Mouse (Mus musculus): ENCODE data around the gene Arhgap24.

Gene Arhgap24

DNA sequence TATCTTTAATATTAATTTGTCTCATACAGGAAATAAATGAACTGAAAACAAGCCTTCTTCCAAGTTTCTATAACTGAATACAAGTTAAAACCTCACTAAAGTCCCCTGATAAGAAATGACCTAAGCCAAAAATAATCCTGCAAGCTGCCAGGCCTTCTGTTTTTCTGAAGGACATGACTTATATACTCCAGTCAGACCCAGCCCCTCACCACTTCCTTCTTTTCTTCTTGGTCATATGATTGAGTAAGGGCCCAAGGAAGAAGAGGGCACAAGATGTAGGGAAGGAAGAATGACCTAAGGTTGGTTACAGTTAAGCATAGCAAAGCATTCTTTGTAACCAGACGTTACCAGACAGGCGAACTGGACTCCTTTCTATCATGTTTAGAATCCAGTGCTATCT lies 21.1 kb downstream of the Arhgap24 start:
- DNase-seq = no peak

DNA sequence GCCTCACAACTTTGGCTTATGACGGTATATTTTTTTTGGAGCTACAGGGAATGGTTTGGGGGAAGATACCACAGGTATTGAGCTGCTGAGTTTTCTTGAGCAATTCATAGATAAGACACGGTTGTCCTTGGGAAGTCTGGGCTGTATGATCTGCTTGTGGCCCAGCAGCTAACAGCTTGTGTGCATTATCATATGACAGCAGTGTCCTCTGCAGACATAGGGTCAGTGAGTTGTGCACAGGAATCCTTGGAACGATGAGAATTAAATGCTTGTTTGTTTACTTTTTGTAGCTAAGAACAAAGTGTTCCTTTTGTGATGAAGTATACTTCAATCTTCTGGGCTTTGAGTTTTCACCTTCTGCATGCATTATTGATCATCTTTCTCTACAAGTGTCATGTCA lies 21.9 kb downstream of the Arhgap24 start:
- no peak for DNase-seq

DNA sequence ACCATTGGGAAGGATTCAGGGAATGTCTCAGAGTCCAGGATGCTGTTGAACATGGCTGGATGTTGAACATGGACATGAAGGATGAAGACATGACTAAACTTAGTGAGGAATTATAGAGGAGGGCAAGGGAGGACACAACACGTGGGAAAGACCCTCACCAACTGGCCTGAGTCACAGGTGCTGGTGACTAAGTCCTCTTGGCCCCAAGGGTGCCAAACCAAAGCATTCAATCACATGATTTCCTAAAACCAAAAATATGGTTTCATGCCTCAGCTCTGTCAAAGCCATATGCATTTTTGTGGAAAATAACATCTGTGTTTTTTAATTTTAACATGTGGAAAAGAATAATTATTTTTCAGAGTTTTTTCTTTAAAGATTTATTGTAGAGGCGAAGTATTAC lies 22.7 kb downstream of the Arhgap24 start:
- no peak for DNase-seq

DNA sequence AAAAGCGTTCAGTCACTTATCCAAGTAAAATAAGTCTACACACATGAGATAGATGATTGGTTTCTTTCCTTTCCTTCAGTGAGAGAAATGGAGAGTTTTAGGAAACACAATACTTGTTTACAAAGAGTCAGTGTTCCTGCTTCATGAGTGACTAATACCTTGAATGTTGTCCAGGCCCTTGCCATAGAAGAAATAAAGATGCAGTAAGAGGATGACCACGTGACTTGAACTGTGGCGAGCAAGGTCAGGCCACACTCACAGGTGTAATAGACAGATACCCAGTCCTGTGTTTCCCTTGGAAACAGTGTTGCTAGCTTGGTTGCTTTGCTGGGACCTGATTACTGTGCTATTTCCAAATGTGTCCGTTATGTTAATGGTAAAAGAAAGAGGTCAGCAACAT lies 23.4 kb downstream of the Arhgap24 start:
- no peak for DNase-seq

DNA sequence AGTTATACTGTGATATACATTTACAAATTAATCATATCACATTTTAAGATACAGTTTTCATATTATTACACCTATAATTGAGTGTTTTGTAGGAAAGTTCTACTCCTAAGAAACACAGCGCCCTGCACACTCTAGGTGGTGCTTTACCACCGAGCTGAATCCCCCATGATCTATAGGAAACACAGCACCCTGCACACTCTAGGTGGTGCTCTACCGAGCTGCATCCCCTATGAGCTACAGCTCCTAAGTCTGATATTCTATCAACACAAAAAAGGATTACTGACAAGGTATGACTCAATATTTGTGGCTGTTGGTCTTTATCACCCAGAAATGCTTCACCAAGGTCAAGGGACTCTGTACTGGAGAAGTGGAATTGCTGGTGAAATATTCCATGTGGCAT lies 27.0 kb downstream of the Arhgap24 start:
- no peak for DNase-seq

DNA sequence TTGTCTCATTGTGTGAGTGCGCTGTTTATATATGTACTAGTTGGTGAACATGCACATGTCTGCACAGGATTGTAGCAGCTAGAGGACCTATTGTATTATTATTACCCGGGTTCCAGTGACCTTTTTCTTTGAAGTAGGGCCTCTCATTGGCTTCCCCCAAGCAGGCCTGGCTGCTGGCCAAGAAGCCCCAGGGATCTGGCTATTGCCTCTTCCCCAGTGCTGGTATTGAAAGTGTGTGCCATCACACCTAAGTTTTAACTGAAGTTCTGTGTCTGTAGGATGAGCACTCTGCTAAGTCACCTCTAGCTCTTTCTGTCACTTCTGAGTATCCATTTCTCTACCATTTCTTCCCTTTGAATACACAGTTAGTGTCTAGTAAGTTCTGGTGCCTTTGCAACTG lies 28.2 kb downstream of the Arhgap24 start:
- DNase-seq = peak; percentile 5 to 23

DNA sequence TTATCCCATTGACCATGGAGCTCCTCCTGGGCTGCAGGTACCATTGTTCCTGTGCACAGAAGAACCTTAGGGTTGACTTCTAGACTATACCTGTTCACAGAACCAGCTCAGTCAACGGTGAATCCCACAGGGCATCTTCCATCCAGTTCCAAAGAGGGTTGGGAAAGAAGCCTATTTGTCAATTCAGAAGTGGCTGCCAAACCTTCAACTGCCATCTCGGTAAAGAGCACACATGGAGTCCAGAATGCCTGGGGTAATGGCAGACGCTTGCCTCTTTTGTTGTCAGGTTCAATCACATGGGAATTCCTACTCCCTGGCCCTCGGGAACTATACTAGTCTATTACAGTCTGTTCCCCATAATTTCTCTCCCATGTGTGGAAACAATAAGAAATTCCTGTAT lies 30.5 kb downstream of the Arhgap24 start:
- DNase-seq = no peak

DNA sequence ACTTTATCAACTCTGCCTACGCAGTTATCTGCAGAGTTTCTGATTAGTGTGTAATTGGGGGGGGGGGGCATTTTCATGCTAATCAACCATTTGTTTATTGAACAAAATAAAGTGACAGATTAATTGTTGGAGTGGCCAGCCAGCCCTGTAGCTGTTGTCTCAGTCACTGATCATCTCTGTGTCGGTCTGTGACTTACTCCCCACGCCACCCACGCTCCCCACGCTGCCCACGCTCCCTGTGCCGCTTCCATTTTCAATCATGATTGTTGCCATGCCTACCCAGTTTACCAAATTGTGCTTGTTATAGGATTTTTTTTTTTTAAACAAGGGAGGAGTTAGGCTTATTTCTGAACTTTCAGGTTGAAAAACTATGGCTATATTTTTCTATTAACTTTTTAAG lies 34.3 kb downstream of the Arhgap24 start:
- no peak for DNase-seq

DNA sequence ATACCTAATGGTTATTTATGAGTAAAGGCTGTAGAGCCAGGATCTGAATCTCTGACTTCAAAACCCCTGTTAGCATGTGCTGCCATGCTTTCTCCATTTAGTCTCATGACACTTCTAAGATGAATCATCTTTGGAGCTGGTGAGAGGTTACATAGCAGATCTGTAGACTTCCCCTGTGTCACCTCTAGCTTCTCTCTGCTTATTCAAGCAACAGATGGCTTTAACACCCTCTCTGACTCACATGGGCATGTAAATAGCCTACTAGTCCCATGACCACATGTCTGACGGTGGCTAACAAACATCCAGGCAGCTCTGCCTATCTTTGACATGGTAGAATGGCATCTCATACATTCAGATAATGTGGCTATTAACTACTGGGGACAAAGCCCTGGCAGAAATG lies 39.3 kb downstream of the Arhgap24 start:
- no peak for DNase-seq

DNA sequence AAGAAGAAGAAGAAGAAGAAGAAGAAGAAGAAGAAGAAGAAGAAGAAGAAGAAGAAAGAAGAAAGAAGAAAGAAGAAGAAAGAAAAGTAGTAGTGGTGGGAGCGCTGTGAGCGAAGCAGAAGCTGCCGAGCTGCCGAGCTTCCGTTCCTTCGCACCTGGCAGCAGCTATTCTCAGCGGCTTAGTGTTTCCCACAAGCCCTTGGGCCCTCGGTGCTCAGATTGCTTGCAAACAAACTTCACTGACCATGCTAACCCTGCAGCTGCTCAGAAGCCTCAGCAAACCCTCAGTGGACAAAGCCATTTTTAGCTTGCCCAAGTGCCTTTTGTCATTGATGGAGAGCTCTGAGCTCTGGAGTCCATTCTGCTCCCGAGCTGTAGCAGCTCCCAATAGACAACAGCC lies 54.1 kb downstream of the Arhgap24 start:
- DNase-seq = no peak

DNA sequence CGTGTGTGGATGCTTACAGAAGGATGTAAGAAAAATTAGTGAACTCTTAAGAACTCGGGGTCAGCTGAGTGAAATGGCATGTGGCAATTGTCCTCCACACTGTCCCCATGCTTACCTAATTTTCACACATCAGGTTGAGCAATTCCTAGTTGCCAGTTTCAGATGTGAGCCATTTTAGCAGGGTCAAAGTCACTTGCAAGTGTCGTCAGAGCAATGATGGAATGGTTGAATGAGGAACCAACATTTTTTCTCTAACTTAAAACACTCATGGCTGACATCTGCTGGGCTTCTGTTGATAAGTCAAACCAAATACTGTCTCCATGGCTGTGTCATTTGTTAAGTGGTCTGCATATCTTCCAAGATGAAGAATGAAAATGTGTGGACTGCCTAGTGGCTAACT lies 56.6 kb downstream of the Arhgap24 start:
- no peak for DNase-seq

DNA sequence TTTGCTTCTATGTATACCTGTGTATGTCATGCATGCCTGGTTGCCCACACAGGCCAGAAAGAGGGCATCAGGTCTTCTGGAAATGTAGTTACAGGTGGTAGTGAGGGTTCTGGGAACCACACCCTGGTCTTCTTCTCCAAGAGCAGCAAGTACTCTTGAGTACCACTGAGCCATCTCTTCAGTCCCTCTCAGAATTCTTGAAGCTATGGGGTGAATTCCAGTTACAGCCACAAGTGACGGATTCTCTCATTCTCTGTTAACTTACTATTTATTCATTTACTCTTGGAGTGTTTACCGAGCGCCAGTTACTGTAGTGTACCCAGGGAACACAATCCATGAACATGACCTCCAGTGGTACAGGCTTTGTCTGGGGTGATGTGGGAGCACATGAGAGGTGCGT lies 65.1 kb downstream of the Arhgap24 start:
- no peak for DNase-seq

DNA sequence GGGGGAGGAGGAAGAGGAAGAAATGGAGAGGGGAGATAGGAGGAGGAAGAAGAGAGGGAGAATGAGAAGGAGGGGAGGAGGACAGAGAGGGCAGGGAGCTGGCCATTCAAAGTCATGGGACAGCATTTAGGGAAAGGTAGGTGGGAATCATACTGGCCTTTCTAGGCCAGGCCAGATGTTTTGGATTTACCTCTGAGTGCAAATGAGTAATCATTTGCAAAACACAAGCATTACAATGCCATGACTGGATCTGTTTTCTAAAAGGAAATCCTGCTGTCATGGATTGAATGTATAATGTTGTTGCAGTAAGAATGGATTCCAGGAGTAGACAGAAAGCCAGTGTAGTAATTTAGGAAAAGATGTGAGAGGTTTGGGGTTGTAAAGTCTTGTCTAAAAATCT lies 66.6 kb downstream of the Arhgap24 start:
- no peak for DNase-seq

DNA sequence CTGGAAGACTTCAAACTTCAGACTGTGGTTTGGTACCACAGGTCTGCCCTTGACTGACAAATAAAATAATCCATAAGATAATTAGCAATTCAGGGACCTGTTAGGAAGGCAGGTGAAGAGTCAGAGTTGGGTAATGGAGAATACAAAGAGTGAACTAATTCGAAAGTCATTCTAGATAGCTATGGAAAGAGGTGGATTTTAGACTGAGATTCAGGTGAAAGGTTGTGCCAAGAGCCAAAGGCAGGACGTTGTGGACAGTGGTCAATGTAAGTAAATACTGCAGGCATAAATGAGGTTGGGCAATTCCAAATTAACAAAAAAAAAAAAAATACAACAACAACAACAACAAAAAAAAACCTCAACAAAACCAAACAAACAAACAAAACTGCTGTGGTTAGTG lies 67.2 kb downstream of the Arhgap24 start:
- no peak for DNase-seq

DNA sequence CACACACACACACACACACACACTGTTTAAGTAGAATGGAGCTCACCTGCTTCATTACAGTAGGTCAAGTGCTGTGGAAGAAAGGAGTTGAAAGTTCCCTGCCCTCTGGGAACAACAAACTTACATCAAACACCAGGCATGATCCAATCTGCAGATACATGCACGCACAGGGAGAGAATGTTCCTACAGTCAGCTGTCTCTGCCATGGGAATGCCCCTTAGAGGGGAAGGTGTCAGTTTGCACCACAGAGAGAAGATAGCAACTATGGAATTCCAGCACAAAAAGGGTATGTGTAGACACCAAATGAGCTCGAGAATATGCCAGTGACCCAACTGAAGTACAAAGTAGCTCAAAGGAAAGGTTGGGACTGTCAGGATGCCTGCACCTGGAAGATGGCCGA lies 69.0 kb downstream of the Arhgap24 start:
- no peak for DNase-seq

DNA sequence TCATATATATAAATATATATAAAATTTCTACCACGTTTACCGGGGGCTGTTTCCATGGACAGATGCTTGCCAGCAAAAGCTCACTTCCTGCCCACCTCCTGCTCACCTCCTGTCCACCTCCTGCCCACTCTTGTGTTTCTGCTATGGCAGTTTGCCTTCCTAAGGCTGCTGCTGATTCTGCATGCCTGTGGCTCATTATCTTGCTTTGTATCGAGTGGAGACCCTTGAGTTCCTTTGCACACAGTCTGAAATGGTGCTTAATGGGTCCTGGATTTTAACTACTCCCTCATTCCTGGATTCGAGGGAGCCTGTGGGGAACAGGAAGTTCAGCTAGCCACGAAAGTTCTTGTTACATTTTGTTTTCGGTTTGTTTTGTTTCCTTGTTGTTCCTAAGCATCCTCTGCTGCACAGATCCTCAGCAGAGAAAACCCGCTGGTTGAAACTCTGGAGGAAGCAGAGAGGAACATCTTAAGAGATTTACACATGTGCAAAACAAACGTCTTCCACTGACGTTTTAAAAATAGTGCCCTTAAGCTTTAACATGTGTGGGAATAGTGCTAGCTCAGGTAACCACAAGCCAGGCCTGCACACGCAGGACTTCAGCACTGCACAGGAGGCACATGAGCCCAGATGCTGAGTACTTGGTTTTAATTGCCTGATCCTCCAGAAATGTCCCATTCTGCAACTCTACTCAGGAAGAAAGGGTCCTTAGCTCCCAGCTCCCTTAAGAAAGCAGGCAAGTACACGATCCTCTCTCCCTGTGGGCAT lies 69.9 kb downstream of the Arhgap24 start:
- DNase-seq = no peak

DNA sequence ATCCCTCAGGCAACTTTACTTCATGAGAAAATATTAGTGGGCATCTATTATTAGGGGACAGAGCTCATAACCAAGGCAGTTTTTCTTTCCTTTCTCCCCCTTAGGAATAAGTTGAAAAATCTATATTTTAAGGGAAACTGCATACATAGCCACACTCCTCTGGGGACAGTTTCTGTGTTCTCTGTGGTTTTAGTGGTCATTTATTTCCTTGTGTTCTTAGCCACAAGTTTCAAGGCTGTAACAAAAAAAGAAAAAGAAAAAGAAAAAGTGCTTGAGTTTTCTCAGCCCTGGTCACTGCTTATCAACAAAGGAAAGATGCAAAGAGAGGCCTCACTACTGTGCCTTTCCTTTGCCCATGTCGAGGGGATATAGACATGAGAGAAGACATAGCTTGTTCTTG lies 71.3 kb downstream of the Arhgap24 start:
- DNase-seq = no peak

DNA sequence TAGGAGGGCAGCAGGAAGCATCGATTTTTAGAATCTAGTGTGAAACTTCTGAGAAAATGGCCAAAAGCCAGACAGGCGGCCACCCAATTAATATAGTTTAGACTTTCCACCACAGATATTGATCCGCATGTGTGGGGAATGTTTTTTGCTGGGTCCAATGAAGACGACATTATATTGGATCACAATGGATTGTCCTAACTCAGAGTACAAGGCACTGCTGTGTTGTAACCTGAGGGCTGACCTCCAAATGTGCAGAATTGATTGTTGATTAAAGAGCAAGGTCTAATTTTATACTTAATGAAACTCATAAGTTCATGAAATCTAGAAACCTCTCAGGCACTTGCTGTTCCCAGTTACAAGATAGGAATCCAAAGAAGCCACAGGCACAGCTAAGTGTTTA lies 74.8 kb downstream of the Arhgap24 start:
- no peak for DNase-seq

DNA sequence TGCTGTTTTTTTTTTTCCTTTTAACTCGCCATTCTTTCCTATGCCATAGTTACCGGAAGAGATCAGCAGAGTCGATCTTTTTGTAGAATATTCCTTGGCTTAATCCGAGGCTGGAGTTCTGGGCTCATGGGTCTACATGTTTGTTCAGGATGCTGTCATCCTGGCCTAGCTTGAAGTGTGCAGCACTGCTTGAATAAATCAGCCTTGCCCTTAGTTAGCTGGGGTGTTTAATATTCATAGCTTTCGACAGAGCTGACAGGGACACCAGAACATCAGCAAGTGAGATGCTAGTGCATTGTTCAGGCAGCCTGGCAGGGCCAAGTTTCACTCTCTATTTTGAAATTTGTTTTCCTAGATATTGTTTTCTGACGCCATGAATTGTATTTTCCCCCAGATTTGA lies 79.1 kb downstream of the Arhgap24 start:
- DNase-seq = no peak

DNA sequence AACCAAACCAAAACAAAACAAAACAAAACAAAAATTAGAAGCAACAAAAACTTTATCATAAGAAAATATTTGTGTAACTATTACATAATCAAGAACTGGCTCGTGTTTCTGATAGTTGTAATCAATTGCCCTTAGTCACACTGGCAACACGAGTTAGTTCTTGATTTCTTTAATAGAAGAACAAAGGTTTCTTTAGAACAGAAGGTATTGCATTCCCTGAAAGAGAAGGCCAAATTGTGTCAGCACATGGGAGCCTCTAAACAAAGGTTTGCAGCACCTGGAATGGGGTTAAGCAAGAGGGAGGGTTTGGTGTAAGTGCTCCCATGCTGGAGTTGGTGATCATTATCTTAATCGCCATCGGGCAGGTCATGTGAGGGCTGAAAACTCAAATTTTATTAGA lies 82.8 kb downstream of the Arhgap24 start:
- no peak for DNase-seq

DNA sequence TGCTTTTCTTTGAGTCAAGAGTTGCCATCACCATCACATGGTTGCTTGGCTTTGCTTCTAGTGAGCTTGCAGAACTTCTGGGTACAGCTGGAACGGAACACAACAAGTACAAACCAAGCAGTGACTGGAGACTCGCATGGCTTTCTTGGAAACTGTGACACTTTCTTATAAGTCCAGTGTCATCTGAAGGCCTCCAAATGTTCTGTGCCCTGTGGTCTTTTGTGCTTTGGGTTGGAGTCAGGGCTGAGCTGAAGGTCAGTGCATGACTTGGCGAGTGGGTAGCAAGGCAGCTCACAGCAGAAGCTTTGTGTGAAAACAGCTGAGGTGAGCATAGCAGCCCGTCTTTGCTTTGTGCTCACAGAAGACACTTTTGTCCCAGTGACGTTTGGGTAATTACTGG lies 87.6 kb downstream of the Arhgap24 start:
- no peak for DNase-seq

DNA sequence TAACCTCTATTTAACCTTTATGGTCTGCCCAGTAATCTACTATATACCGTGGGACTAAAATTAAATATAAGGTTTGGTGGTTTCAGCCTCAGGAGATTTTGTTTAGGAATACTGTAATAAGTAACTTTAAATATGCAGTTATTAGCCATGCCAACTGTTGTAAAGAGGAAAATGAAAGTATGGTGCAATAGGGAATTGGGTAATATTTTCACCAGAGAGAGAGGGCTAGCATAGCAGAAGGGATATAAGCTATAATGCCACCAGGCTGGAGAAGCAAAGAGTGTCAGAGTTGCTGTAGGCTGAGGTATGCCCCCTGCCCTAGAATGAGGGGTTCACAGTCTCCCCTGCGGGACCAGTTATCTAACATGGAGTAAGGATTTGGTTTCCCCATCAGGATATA lies 90.3 kb downstream of the Arhgap24 start:
- DNase-seq = no peak

DNA sequence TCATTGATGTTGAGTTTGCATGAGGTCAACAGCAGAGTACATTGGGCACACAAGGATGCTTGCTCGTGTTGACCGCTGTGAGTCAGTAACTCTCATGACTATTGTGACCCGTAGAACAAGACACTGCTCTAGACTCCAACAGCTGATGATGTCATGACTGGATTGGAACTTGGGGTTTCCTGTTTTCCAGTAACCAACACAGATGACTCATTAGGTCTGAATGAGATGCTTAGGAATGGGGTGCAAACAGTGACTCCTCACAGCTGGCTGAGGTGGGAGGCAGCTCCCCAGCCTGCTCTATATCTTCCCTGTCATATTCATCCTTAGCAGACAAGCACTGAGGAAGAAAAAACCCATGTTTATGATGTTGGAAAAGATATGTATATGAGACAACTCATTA lies 95.6 kb downstream of the Arhgap24 start:
- no peak for DNase-seq

DNA sequence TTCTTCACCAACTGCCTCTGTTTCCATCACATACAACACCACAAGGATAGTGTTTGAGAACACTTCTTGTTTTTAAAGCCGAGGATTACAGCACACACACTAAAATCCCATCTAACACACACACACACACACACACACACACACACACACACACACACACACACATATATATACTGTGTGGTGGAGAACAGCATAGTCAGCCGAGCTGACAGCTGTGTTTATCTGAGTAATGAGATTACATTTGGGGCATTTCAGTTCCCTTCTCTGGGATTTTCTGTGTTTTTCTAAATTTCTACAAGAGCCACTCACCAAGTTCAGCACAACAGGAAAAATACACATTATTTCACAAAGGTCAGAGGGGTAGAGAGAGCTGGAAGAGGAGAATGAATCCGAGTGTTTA lies 96.5 kb downstream of the Arhgap24 start:
- no peak for DNase-seq

DNA sequence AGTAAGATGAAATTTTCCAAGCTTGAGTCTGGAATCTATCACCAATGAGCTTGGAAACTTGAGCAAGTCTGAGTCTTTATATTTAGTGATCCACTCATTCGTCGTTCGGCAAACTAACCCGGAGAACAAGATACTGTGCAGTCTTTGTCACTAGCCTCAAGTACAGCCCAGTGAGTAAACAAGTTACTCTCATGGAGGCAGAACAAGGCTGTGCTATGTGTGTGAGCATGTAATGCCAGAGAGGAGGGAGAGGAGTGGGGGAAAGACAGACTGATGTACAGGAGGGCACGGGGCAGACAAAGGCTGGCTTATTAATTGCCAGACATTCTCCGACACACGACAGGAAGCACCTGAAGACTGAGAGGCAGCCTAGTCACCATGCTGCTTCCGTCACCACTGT lies 97.2 kb downstream of the Arhgap24 start:
- no peak for DNase-seq
